Mouse (Mus musculus) R1 (cell line): ENCODE results near the gene Mcoln2.

ENCODE experiments used
- DNase-seq: peaks from one replicate; pipeline ENCODE4 v3.0.0-alpha.2; 2018; ENCODE audit warnings: low read depth, low spot score

The Mcoln2 gene

GRCm38 (mm10) chr3:146225061-146225761 lies 75.6 kb downstream of the Mcoln2 start:
- DNase-seq = no peak

- DNase-seq = no peak
Observed at GRCm38 (mm10) chr3:146227427-146227826, 77.8 kb downstream of the Mcoln2 start.

- no peak for DNase-seq
Observed at GRCm38 (mm10) chr3:146228559-146229310, 79.1 kb downstream of the Mcoln2 start.

GRCm38 (mm10) chr3:146232708-146233107 lies 83.1 kb downstream of the Mcoln2 start:
- no peak for DNase-seq

- no peak for DNase-seq
Observed at GRCm38 (mm10) chr3:146233741-146234140, 84.1 kb downstream of the Mcoln2 start.

- no peak for DNase-seq
Observed at GRCm38 (mm10) chr3:146234530-146234929, 84.9 kb downstream of the Mcoln2 start.

GRCm38 (mm10) chr3:146236280-146236679 lies 86.6 kb downstream of the Mcoln2 start:
- no peak for DNase-seq

GRCm38 (mm10) chr3:146237676-146238075 lies 88.0 kb downstream of the Mcoln2 start:
- no peak for DNase-seq

- DNase-seq = no peak
Observed at GRCm38 (mm10) chr3:146244630-146245029, 95.0 kb downstream of the Mcoln2 start.
